Mouse (Mus musculus): Measurements from ENCODE around the gene Tbc1d1. TPM values are rescaled to one million over a fixed set of nuclear protein-coding genes. Genes with fewer than 3 reads are reported as not detected.

Tbc1d1 gene
- polyA plus RNA-seq, 1 experiment, result 41.8 TPM

- no peak for TF ChIP-seq TCF12 (IDR thresholded peaks at IDR 0.05; ENCODE audit: insufficient read depth, poor library complexity, severe bottlenecking)
- TF ChIP-seq POLR2AphosphoS2 (IDR thresholded peaks at IDR 0.05; ENCODE audit: insufficient read length, low read depth), result no peak
- no peak for TF ChIP-seq USF1 (IDR thresholded peaks at IDR 0.05; ENCODE audit: low read depth)
- TF ChIP-seq SRF (IDR thresholded peaks at IDR 0.05; ENCODE audit: control insufficient read depth, insufficient read length, low read depth), result no peak
- TF ChIP-seq MAX (IDR thresholded peaks at IDR 0.05; ENCODE audit: low read depth), result no peak
- TF ChIP-seq MYOD1 (IDR thresholded peaks at IDR 0.05; ENCODE audit: control insufficient read depth in 1 of 3, insufficient read length in 2 of 3, low read depth in 2 of 3), result no peak
- TF ChIP-seq TCF3 (IDR thresholded peaks at IDR 0.05; ENCODE audit: insufficient read length, low read depth), result no peak
- TF ChIP-seq CEBPB (IDR thresholded peaks at IDR 0.05; ENCODE audit: insufficient read depth, poor library complexity, severe bottlenecking), result no peak
- no peak for TF ChIP-seq E2F4 (IDR thresholded peaks at IDR 0.05; ENCODE audit: insufficient read depth)
- TF ChIP-seq POLR2A (IDR thresholded peaks at IDR 0.05; ENCODE audit: insufficient read length, low read depth), result no peak
- no peak for TF ChIP-seq MYOG (IDR thresholded peaks at IDR 0.05; ENCODE audit: control insufficient read depth in 1 of 3, insufficient read depth in 1 of 3, insufficient read length in 2 of 3, low read depth in 2 of 3)
- TF ChIP-seq REST (IDR thresholded peaks at IDR 0.05; ENCODE audit: insufficient read depth, insufficient read length), result no peak
- Histone ChIP-seq H3ac (ENCODE audit: control insufficient read depth, insufficient read length) (no peak overlapping the region), H3K79me2 (ENCODE audit: control insufficient read depth, insufficient read depth) (peaks cover 11% of the 10 kb centered on the region), H3K36me3 (ENCODE audit: control insufficient read depth, insufficient read depth) (peaks cover 4% of the 10 kb centered on the region), H3K27me3 (ENCODE audit: control insufficient read depth, insufficient read depth, insufficient read length) (no peaks in the 10 kb centered on the region), H3K4me3 (no peak overlapping the region), H3K4me2 (ENCODE audit: low read depth) (peak overlapping the region; percentile 24)
Observed at GRCm38 (mm10) chr5:64174429-64174935, 18.4 kb downstream of the Tbc1d1 start.

GRCm38 (mm10) chr5:64180548-64180947 lies 24.4 kb downstream of the Tbc1d1 start:
- Histone ChIP-seq H3ac (ENCODE audit: control insufficient read depth, insufficient read length) (no peak overlapping the region), H3K27me3 (ENCODE audit: control insufficient read depth, insufficient read depth, insufficient read length) (no peaks in the 10 kb centered on the region), H3K4me3 (no peak overlapping the region), H3K36me3 (ENCODE audit: control insufficient read depth, insufficient read depth) (no peaks in the 10 kb centered on the region), H3K4me2 (ENCODE audit: low read depth) (no peak overlapping the region), H3K79me2 (ENCODE audit: control insufficient read depth, insufficient read depth) (peaks cover 5% of the 10 kb centered on the region)
- no peak for TF ChIP-seq USF1 (IDR thresholded peaks at IDR 0.05; ENCODE audit: low read depth)
- no peak for TF ChIP-seq MYOG (IDR thresholded peaks at IDR 0.05; ENCODE audit: control insufficient read depth in 1 of 3, insufficient read depth in 1 of 3, insufficient read length in 2 of 3, low read depth in 2 of 3)
- TF ChIP-seq POLR2A (IDR thresholded peaks at IDR 0.05; ENCODE audit: insufficient read length, low read depth), result no peak
- no peak for TF ChIP-seq CEBPB (IDR thresholded peaks at IDR 0.05; ENCODE audit: insufficient read depth, poor library complexity, severe bottlenecking)
- no peak for TF ChIP-seq MYOD1 (IDR thresholded peaks at IDR 0.05; ENCODE audit: control insufficient read depth in 1 of 3, insufficient read length in 2 of 3, low read depth in 2 of 3)
- no peak for TF ChIP-seq E2F4 (IDR thresholded peaks at IDR 0.05; ENCODE audit: insufficient read depth)
- no peak for TF ChIP-seq TCF3 (IDR thresholded peaks at IDR 0.05; ENCODE audit: insufficient read length, low read depth)
- TF ChIP-seq POLR2AphosphoS2 (IDR thresholded peaks at IDR 0.05; ENCODE audit: insufficient read length, low read depth), result no peak
- TF ChIP-seq MAX (IDR thresholded peaks at IDR 0.05; ENCODE audit: low read depth), result no peak
- no peak for TF ChIP-seq TCF12 (IDR thresholded peaks at IDR 0.05; ENCODE audit: insufficient read depth, poor library complexity, severe bottlenecking)
- no peak for TF ChIP-seq REST (IDR thresholded peaks at IDR 0.05; ENCODE audit: insufficient read depth, insufficient read length)
- no peak for TF ChIP-seq SRF (IDR thresholded peaks at IDR 0.05; ENCODE audit: control insufficient read depth, insufficient read length, low read depth)

GRCm38 (mm10) chr5:64183712-64184111 lies 27.6 kb downstream of the Tbc1d1 start:
- H3K4me2 ChIP-seq (ENCODE audit: low read depth), result no peak overlapping the region
- H3K4me3 ChIP-seq, result no peak overlapping the region
- no peaks in the 10 kb centered on the region for H3K27me3 ChIP-seq (ENCODE audit: control insufficient read depth, insufficient read depth, insufficient read length)
- H3K79me2 ChIP-seq (ENCODE audit: control insufficient read depth, insufficient read depth), result no peaks in the 10 kb centered on the region
- TF ChIP-seq POLR2AphosphoS2 (IDR thresholded peaks at IDR 0.05; ENCODE audit: insufficient read length, low read depth) (no peak), TCF3 (IDR thresholded peaks at IDR 0.05; ENCODE audit: insufficient read length, low read depth) (no peak), MYOD1 (IDR thresholded peaks at IDR 0.05; ENCODE audit: control insufficient read depth in 1 of 3, insufficient read length in 2 of 3, low read depth in 2 of 3) (no peak), TCF12 (IDR thresholded peaks at IDR 0.05; ENCODE audit: insufficient read depth, poor library complexity, severe bottlenecking) (no peak), USF1 (IDR thresholded peaks at IDR 0.05; ENCODE audit: low read depth) (no peak), SRF (IDR thresholded peaks at IDR 0.05; ENCODE audit: control insufficient read depth, insufficient read length, low read depth) (no peak), POLR2A (IDR thresholded peaks at IDR 0.05; ENCODE audit: insufficient read length, low read depth) (no peak), REST (IDR thresholded peaks at IDR 0.05; ENCODE audit: insufficient read depth, insufficient read length) (no peak), CEBPB (IDR thresholded peaks at IDR 0.05; ENCODE audit: insufficient read depth, poor library complexity, severe bottlenecking) (no peak)
- no peak overlapping the region for H3ac ChIP-seq (ENCODE audit: control insufficient read depth, insufficient read length)
- no peaks in the 10 kb centered on the region for H3K36me3 ChIP-seq (ENCODE audit: control insufficient read depth, insufficient read depth)

GRCm38 (mm10) chr5:64185257-64185656 lies 29.2 kb downstream of the Tbc1d1 start:
- Histone ChIP-seq H3K4me3 (no peak overlapping the region), H3K36me3 (ENCODE audit: control insufficient read depth, insufficient read depth) (no peaks in the 10 kb centered on the region), H3K27me3 (ENCODE audit: control insufficient read depth, insufficient read depth, insufficient read length) (no peaks in the 10 kb centered on the region), H3ac (ENCODE audit: control insufficient read depth, insufficient read length) (no peak overlapping the region), H3K4me2 (ENCODE audit: low read depth) (no peak overlapping the region), H3K79me2 (ENCODE audit: control insufficient read depth, insufficient read depth) (no peaks in the 10 kb centered on the region)
- TF ChIP-seq MYOG (IDR thresholded peaks at IDR 0.05; ENCODE audit: control insufficient read depth in 1 of 3, insufficient read depth in 1 of 3, insufficient read length in 2 of 3, low read depth in 2 of 3) (no peak), POLR2A (IDR thresholded peaks at IDR 0.05; ENCODE audit: insufficient read length, low read depth) (no peak), REST (IDR thresholded peaks at IDR 0.05; ENCODE audit: insufficient read depth, insufficient read length) (no peak), TCF3 (IDR thresholded peaks at IDR 0.05; ENCODE audit: insufficient read length, low read depth) (no peak)

GRCm38 (mm10) chr5:64186566-64186965 lies 30.5 kb downstream of the Tbc1d1 start:
- Histone ChIP-seq H3K36me3 (ENCODE audit: control insufficient read depth, insufficient read depth) (peaks cover 7% of the 10 kb centered on the region), H3K79me2 (ENCODE audit: control insufficient read depth, insufficient read depth) (no peaks in the 10 kb centered on the region), H3K4me2 (ENCODE audit: low read depth) (no peak overlapping the region), H3ac (ENCODE audit: control insufficient read depth, insufficient read length) (no peak overlapping the region), H3K4me3 (no peak overlapping the region), H3K27me3 (ENCODE audit: control insufficient read depth, insufficient read depth, insufficient read length) (no peaks in the 10 kb centered on the region)
- TF ChIP-seq USF1 (IDR thresholded peaks at IDR 0.05; ENCODE audit: low read depth) (no peak), MYOG (IDR thresholded peaks at IDR 0.05; ENCODE audit: control insufficient read depth in 1 of 3, insufficient read depth in 1 of 3, insufficient read length in 2 of 3, low read depth in 2 of 3) (no peak), MAX (IDR thresholded peaks at IDR 0.05; ENCODE audit: low read depth) (no peak)

All from myocyte (in vitro differentiated cells).